Mouse (Mus musculus): Measurements from ENCODE around the gene Myl6.

DNA sequence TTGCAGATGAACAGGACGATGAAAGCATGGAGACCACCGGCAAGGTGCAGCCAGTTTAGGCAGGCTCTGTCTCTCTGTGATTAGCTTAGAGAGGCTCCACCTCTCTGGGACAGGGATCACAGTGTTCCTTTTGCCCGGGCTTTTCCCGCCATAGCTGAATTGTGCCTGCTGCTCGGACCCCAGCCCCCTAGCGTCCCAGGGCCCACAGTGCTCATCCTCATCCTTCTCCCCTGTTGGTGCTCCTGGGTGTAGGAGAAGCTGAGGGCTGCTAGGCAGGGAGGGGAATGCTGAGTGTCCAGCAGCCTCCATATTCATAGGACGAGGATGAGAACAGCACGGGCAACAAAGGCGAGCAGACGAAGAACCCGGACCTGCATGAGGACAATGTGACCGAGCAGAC is 19.6 kb downstream of the Myl6 start:
- TF ChIP-seq CTCF (IDR thresholded peaks at IDR 0.05; ENCODE audit: low read depth): no peak
- TF ChIP-seq EP300 (IDR thresholded peaks at IDR 0.05; ENCODE audit: low read depth): no peak

Measured in liver, postnatal 0 days (tissue).